Mouse (Mus musculus) heart, embryonic 13.5 days (tissue): Measurements from ENCODE around the gene Celsr1. TPM values are rescaled to one million over a fixed set of nuclear protein-coding genes. Genes with fewer than 3 reads are reported as not detected.
"Not testable (repeated sequence)": the region's sequence is repeated elsewhere in the genome, so short reads cannot be mapped to it uniquely, and the experiment has no call there.

Source experiments
- ATAC-seq: fragments of 200-750 bp; cut with Nextera tagmentation; 2 replicates; pipeline ENCODE4 v1.8.0; 2017; ENCODE audit warnings: moderate TSS enrichment; ENCODE audit not compliant: insufficient number of reproducible peaks, low FRiP score, low TSS enrichment; ENCODE audit errors: extremely low read depth
- H3K27ac ChIP-seq: fragments of 300-500 bp; sonication (generic); replicated peaks from 2 replicates; pipeline ENCODE4 v1.5.1; 2015; ENCODE audit warnings: moderate library complexity, mild to moderate bottlenecking, inconsistent platforms
- H3K27me3 ChIP-seq: fragments of 300-500 bp; sonication (generic); replicated peaks from 2 replicates; pipeline ENCODE4 v1.6.1; 2015; ENCODE audit warnings: mild to moderate bottlenecking, inconsistent platforms
- H3K36me3 ChIP-seq: fragments of 300-500 bp; sonication (generic); 2 replicates; pipeline ENCODE4 v1.6.1; 2015; ENCODE audit warnings: mild to moderate bottlenecking, inconsistent platforms
- H3K4me1 ChIP-seq: fragments of 300-500 bp; sonication (generic); 2 replicates; pipeline ENCODE4 v1.6.1; 2015; ENCODE audit warnings: inconsistent platforms
- H3K4me2 ChIP-seq: fragments of 300-500 bp; sonication (generic); 2 replicates; pipeline ENCODE4 v1.6.1; 2015; ENCODE audit warnings: inconsistent platforms, mild to moderate bottlenecking, moderate library complexity
- H3K4me3 ChIP-seq: fragments of 300-500 bp; sonication (generic); 2 replicates; pipeline ENCODE4 v1.5.1; 2015; ENCODE audit warnings: moderate library complexity, mild to moderate bottlenecking, inconsistent platforms
- H3K9ac ChIP-seq: fragments of 300-500 bp; sonication (generic); 2 replicates; pipeline ENCODE4 v1.6.1; 2015; ENCODE audit warnings: inconsistent platforms, mild to moderate bottlenecking, moderate library complexity
- H3K9me3 ChIP-seq: fragments of 300-500 bp; sonication (generic); 2 replicates; pipeline ENCODE4 v1.6.1; 2016; ENCODE audit warnings: inconsistent platforms
- WGBS: fragments of 180-500 bp; shearing (Covaris S2); methylation state at CpG from one replicate; pipeline ENCODE4 v1.1.7; 2015; ENCODE audit warnings: mixed read lengths; 5-methylcytosine and 5-hydroxymethylcytosine counted together
- polyA plus RNA-seq: library from polyadenylated mRNA; unstranded; fragments of >200 nt; fragmentation: Nextera tagmentation; extraction: Ambion mirVana; gene quantifications from 2 replicates; pipeline ENCODE4 v1.2.1, GENCODE M21; 2015

Celsr1 gene
- polyA plus RNA-seq, 1 experiment from 2014 or later, result 1.4 TPM

DNA sequence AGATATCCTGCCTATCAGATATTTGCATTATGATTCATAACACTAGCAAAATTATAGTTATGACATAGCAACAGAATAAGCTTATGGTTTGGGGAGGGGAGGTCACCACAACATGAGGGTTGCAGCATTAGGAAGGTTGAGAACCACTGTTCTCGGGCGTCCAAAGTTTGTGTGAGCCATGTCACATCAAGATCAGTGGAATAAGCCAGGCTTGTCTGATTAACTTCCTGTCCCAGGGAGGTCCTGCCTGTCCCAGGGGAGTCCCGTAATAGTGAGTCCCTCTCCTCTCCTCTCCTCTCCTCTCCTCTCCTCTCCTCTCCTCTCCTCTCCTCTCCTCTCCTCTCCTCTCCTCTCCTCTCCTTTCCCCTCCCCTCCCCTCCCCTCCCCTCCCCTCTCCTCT, 21.3 kb upstream of the Celsr1 start:
- H3K27ac ChIP-seq, H3K27me3 ChIP-seq, ATAC-seq, H3K4me3 ChIP-seq, H3K36me3 ChIP-seq, H3K4me2 ChIP-seq, H3K9me3 ChIP-seq: not testable (repeated sequence)
- peaks cover 29% of the 10 kb centered on the region for H3K4me1 ChIP-seq
- H3K9ac ChIP-seq, result 0 out of 2 replicates have a peak overlapping the region, but pooled peaks have one; percentile 14
- 69% methylated on average over 3 of the region's 3 CpGs for WGBS

DNA sequence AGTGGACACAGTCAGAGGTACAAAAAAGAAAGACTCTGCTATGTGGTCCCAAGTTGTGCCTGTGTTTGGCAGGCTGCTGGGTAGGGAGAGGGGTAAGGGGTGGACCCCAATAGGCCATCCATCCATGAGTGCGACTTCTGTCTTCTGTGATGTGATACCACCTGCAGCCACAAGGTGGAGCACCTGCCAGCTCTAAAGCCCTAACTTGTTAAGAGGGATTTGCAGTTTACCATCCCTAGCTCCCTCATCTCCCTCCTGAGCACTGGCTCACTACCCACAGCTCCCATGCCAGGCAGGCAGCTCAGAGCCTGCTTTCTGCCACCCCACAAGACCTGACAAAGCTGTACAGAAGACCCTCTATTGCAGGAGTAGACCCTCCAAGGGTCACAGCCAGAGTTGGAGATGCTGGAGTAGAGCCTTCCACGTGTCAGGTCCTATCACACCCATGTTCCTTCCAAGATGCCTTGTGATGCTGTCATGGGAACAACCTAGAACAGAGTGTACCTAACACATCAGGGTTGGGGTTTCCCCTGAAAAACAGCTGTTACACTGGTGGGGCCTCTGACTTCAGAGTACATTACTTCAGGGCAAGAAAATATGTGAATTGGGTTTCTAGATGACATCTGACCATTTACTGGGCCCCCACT, 20.4 kb upstream of the Celsr1 start:
- Histone ChIP-seq H3K4me3 (no peak overlapping the region), H3K9ac (no peak overlapping the region), H3K9me3 (no peaks in the 10 kb centered on the region), H3K27me3 (peaks cover 4% of the 10 kb centered on the region; the same call in 1 of the 2 replicates), H3K4me1 (peaks cover 21% of the 10 kb centered on the region), H3K27ac (no peak overlapping the region), H3K4me2 (no peak overlapping the region), H3K36me3 (no peaks in the 10 kb centered on the region)
- no peak for ATAC-seq
- 27% methylated on average over 2 of the region's 2 CpGs for WGBS

DNA sequence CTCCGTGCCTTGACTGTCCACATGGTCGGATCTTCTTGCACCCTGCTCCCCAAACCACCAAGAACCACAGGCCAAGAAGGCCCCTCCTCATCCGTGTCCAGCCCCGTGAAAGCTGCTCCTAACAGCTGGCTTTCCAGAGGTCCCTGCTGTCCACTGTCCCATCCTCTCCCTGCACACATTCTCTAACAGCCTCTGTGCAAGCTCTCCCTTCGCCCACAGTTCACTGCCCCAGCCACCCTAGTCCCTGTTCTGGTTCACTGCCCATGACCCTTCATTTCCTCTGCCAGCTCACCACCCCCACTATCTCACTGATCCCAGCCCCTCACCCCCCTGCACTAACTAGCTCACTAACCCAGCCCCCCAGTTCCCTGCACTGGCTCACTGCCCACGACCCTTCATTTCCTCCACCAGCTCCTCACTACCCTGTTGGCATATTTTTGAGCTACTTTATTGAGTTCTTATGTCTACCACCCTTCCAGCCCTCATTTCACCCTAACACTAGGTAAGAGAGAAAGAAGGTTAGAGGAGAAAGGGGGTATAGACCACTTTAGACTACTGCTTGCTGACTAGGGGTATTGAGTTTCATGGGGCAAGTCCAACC, 18.4 kb upstream of the Celsr1 start:
- Histone ChIP-seq H3K27me3 (peaks cover 4% of the 10 kb centered on the region; the same call in 1 of the 2 replicates), H3K9ac (0 out of 2 replicates have a peak overlapping the region, but pooled peaks have one; percentile 21), H3K4me2 (no peak overlapping the region), H3K4me3 (no peak overlapping the region), H3K9me3 (no peaks in the 10 kb centered on the region), H3K36me3 (no peaks in the 10 kb centered on the region), H3K27ac (no peak overlapping the region), H3K4me1 (peaks cover 7% of the 10 kb centered on the region)
- 55% methylated on average over 6 of the region's 6 CpGs for WGBS
- ATAC-seq, result no peak

DNA sequence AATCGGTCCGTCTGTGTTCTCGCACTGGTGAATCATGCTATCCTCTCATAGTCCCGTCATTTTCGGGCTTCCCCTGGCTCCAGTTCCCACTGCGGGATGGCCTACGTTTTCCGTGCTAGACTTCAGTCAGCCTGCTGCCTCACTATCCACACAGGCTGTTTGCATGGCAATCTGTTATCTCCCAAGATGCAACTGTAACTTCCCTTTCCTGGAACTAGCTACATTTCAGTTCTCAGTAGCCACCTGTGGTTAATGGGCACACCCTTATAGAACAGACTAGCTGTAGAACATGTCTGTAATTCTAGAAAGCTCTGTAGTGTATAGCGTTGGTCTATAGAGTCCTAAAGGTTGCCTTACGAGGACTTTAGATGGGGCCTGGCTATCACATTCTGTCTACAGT, 17.6 kb upstream of the Celsr1 start:
- Histone ChIP-seq H3K4me3 (no peak overlapping the region), H3K4me1 (peaks cover 7% of the 10 kb centered on the region), H3K36me3 (no peaks in the 10 kb centered on the region), H3K4me2 (no peak overlapping the region), H3K9me3 (no peaks in the 10 kb centered on the region), H3K27ac (no peak overlapping the region), H3K9ac (no peak overlapping the region), H3K27me3 (peaks cover 4% of the 10 kb centered on the region; the same call in 1 of the 2 replicates)
- WGBS, result 74% methylated on average over 10 of the region's 10 CpGs
- no peak for ATAC-seq

DNA sequence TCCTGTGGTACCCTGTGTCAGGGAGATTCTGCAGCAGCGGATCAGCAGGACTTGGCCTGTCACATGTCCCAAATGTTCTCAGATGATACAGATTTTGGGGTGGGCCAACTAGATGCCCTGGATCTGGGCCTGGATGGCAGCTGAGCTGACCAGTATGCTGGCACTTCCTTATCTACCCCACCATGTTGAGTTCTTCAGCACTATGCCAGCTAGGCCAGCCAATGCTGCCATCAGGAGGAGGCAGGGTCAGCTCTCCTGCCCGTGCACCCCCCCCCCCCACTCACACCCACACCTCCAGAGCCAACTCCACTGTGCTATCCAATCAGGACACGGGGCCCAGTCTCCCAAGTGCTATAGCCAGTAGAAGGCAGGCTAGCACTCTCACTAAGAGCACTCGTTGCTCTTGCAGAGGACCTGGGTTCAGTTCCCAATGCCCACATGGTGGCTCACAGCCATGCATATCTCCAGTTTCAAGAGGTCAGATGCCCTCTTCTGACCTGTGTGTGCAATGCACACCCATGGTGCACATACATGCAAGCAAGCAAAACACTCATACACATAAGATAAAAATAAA, 16.7 kb upstream of the Celsr1 start:
- no peaks in the 10 kb centered on the region for H3K36me3 ChIP-seq
- no peak overlapping the region for H3K4me2 ChIP-seq
- no peak for ATAC-seq
- H3K4me3 ChIP-seq, result no peak overlapping the region
- 61% methylated on average over 4 of the region's 4 CpGs for WGBS
- H3K27ac ChIP-seq, result no peak overlapping the region
- H3K27me3 ChIP-seq, result peaks cover 5% of the 10 kb centered on the region
- no peak overlapping the region for H3K9ac ChIP-seq
- peaks cover 7% of the 10 kb centered on the region for H3K4me1 ChIP-seq
- H3K9me3 ChIP-seq, result no peaks in the 10 kb centered on the region

DNA sequence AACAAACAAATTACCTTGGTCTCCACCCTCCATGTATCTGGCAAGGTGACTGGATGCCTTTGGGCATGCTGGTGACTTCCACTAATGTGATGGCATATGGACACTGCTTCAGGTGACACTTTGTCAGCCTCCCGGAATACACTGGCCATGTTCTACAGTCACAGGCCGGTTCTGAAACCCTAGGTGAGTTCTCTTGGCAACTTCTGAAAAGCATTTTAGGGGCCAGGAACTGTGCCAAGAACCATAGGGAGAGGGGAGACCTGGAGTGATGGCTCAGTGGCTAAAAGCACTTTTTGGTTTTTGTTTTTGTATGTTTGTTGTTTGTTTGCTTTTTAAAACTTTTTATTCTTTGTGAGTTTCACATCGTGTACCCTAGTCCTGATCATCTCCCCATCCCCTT, 15.9 kb upstream of the Celsr1 start:
- Histone ChIP-seq H3K27ac (no peak overlapping the region), H3K4me2 (no peak overlapping the region), H3K4me1 (peaks cover 7% of the 10 kb centered on the region), H3K27me3 (peaks cover 7% of the 10 kb centered on the region), H3K4me3 (no peak overlapping the region), H3K9me3 (no peaks in the 10 kb centered on the region), H3K36me3 (no peaks in the 10 kb centered on the region), H3K9ac (no peak overlapping the region)
- WGBS, result 73% methylated on average over 3 of the region's 3 CpGs
- no peak for ATAC-seq

DNA sequence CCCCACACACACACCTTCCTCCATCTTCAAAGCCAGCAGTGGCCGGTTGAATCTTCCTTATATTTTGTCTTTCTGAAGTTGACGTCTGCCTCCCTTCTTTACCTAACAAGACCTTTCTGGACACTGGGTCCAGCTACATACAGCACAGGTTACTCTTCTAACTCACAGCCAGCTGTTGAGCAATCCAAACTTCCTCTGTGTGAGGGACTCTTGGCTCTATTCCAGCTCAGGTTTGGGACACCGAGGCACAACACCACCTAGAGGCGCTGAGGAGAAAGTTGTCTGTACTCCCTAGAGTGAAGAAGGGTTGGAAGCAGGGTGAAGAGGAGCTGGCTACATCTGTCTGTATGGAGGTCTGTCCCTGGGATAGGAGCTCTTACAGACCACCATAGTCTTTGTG, 8.8 kb upstream of the Celsr1 start:
- no peak for ATAC-seq
- Histone ChIP-seq H3K36me3 (no peaks in the 10 kb centered on the region), H3K4me3 (no peak overlapping the region), H3K9ac (no peak overlapping the region), H3K4me1 (peaks cover 8% of the 10 kb centered on the region), H3K4me2 (no peak overlapping the region), H3K9me3 (no peaks in the 10 kb centered on the region), H3K27ac (no peak overlapping the region), H3K27me3 (peaks cover 58% of the 10 kb centered on the region)
- 35% methylated on average over 4 of the region's 4 CpGs for WGBS

DNA sequence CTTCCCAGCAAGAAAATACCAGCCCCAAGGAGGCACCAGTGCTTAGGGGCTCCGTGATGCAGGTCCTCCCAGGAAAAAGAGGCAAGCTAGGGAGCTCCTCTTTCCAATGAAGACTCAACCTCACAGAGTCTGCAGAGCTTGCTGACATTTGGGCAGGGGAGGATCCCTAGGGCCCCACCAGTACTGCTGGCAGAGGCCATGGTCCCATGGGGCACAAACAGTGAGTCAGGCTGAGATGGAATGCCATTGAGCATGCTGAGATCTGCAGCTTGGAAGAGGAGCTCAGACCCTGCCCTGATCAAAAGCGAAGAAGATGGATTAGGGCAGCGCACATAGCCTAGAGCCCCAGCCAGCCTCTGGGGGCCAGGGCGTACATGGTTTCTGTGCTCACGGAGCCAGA, 7.8 kb upstream of the Celsr1 start:
- peaks cover 8% of the 10 kb centered on the region for H3K4me1 ChIP-seq
- H3K27me3 ChIP-seq, result peaks cover 58% of the 10 kb centered on the region
- H3K9me3 ChIP-seq, result no peaks in the 10 kb centered on the region
- no peak overlapping the region for H3K4me2 ChIP-seq
- 81% methylated on average over 5 of the region's 5 CpGs for WGBS
- ATAC-seq, result no peak
- H3K9ac ChIP-seq, result no peak overlapping the region
- H3K4me3 ChIP-seq, result no peak overlapping the region
- H3K27ac ChIP-seq, result no peak overlapping the region
- H3K36me3 ChIP-seq, result no peaks in the 10 kb centered on the region

DNA sequence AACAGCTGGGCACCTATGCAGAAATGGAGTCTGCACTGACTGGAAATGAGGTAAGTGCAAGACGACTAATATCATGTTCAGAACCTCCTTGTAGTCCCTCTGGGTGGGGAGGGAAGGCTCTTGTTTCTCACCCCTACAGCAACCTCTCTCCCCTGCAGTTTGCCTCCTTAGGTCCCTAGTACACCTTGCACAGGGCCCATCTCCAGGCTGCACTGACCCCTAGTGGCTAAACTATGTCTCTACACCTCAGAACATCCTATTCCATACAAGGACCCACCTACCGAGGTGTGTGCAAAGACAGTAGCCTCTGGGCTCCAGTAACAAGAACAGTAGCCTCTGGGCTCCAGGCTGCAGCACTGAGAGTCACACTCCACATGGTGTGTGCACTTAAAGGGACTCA, 5.2 kb upstream of the Celsr1 start:
- WGBS, result 0% methylated on average over 2 of the region's 2 CpGs
- peaks cover 64% of the 10 kb centered on the region for H3K27me3 ChIP-seq
- H3K4me1 ChIP-seq, result peaks cover 17% of the 10 kb centered on the region
- no peaks in the 10 kb centered on the region for H3K36me3 ChIP-seq
- no peak overlapping the region for H3K4me3 ChIP-seq
- ATAC-seq, result no peak
- H3K9me3 ChIP-seq, result no peaks in the 10 kb centered on the region
- no peak overlapping the region for H3K27ac ChIP-seq
- no peak overlapping the region for H3K4me2 ChIP-seq
- H3K9ac ChIP-seq, result no peak overlapping the region

DNA sequence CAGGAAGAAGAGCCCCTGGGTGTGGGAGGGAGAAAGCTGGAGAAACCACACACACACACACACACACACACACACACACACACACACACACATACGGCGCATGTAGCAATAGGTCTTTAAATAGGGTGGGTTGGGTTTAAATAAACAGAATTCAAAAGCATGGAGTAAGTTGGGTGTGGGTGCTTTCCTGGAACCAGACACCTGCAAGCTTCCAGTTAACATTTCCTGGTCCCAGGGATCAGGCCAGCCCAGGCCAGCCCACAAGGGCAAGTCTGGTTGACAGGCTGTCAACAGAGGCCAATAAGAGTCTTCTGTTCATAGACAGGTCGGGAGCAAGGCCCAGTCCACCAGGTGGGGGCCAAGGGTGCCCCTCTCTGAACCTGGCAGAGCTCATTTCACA, 2.3 kb upstream of the Celsr1 start:
- H3K4me3 ChIP-seq, result no peak overlapping the region
- H3K9ac ChIP-seq, result no peak overlapping the region
- H3K36me3 ChIP-seq, result peaks cover 11% of the 10 kb centered on the region
- WGBS, result 75% methylated on average over 3 of the region's 3 CpGs
- no peak for ATAC-seq
- H3K4me2 ChIP-seq, result no peak overlapping the region
- H3K27me3 ChIP-seq, result peaks cover 66% of the 10 kb centered on the region
- peaks cover 30% of the 10 kb centered on the region for H3K4me1 ChIP-seq
- 0 out of 2 replicates have a peak, but pooled peaks cover under 1% of the 10 kb centered on the region for H3K9me3 ChIP-seq
- no peak overlapping the region for H3K27ac ChIP-seq

DNA sequence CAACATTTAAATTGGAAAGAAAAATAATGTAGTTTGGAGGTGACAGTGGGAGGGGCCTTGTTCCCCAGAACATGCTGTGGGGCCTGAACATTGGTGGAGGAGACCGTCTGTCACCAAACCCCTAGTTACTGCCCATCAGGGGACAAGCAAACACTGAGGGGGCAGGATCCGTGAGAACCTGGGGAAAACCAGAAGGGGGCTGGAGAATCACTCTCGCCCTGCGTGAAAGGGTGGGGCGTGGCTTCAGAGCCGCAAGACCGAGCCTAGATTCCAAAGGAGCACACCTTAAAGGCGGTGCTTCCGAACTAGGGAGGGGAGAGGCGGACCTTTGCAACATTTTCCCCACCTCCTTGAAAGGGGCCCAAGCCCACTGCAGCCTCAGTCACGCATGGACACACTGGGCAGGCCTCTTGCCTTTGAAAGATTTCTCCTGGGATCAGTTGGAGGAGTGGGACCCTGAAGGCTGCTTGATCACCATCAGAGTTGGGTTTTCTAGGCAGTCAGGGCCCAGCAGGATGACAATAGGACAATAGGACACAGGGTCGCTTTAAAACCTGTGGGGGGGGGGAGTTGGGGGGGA, 1.3 kb upstream of the Celsr1 start:
- peaks cover 21% of the 10 kb centered on the region for H3K36me3 ChIP-seq
- WGBS, result 7% methylated on average over 12 of the region's 12 CpGs
- peaks cover 34% of the 10 kb centered on the region for H3K4me1 ChIP-seq
- H3K4me2 ChIP-seq, result peak overlapping the region; percentile 90
- peak overlapping the region; percentile 37; the same call in 1 of the 2 replicates for H3K27ac ChIP-seq
- H3K27me3 ChIP-seq, result peaks cover 61% of the 10 kb centered on the region
- no peak for ATAC-seq
- 0 out of 2 replicates have a peak, but pooled peaks cover 3% of the 10 kb centered on the region for H3K9me3 ChIP-seq
- H3K4me3 ChIP-seq, result peak overlapping the region; percentile 68
- peak overlapping the region; percentile 82 for H3K9ac ChIP-seq
